Mouse (Mus musculus) kidney, postnatal 0 days (tissue): ENCODE results near the gene Hsdl2. TPM values are rescaled to one million over a fixed set of nuclear protein-coding genes. Genes with fewer than 3 reads are reported as not detected.
A peak's percentile ranks its signal among the peaks of the same experiment; 100 is the strongest.

ENCODE experiments used
- ATAC-seq: fragments of 200-750 bp; cut with Nextera tagmentation; replicated peaks from 2 replicates; pipeline ENCODE4 v1.8.0; 2017; ENCODE audit warnings: low read depth, moderate number of reproducible peaks, moderate TSS enrichment, moderate library complexity; ENCODE audit not compliant: low FRiP score
- DNase-seq: peaks from one replicate; pipeline ENCODE4 v3.0.0-alpha.2; 2016; ENCODE audit warnings: low spot score
- H3K27ac ChIP-seq: fragments of 300-500 bp; sonication (generic); 2 replicates; pipeline ENCODE4 v1.5.1; 2014; ENCODE audit warnings: mild to moderate bottlenecking
- H3K27me3 ChIP-seq: fragments of 300-500 bp; sonication (generic); 2 replicates; pipeline ENCODE4 v1.6.1; 2014; ENCODE audit warnings: low read length, mixed read lengths; ENCODE audit not compliant: insufficient read depth
- H3K36me3 ChIP-seq: fragments of 300-500 bp; sonication (generic); 2 replicates; pipeline ENCODE4 v1.6.1; 2014; ENCODE audit warnings: low read length, mixed read lengths; ENCODE audit not compliant: insufficient read depth
- H3K4me1 ChIP-seq: fragments of 300-500 bp; sonication (generic); replicated peaks from 2 replicates; pipeline ENCODE4 v1.6.1; 2014; ENCODE audit warnings: antibody characterized with exemption, low read length, mixed read lengths; ENCODE audit not compliant: insufficient read depth
- H3K4me2 ChIP-seq: fragments of 300-500 bp; sonication (generic); 2 replicates; pipeline ENCODE4 v1.6.1; 2014; ENCODE audit warnings: mild to moderate bottlenecking, low read length, moderate library complexity, mixed read lengths
- H3K4me3 ChIP-seq: fragments of 300-500 bp; sonication (generic); replicated peaks from 2 replicates; pipeline ENCODE4 v1.5.1; 2014; ENCODE audit warnings: low read depth, low read length
- H3K9ac ChIP-seq: fragments of 300-500 bp; sonication (generic); 2 replicates; pipeline ENCODE4 v1.6.1; 2014; ENCODE audit warnings: low read depth, low read length
- H3K9me3 ChIP-seq: fragments of 300-500 bp; sonication (generic); replicated peaks from 2 replicates; pipeline ENCODE4 v1.6.1; 2016; ENCODE audit warnings: low read length, inconsistent platforms, mixed read lengths
- CTCF ChIP-seq: IDR thresholded peaks from 2 replicates; pipeline ENCODE4 v1.5.1; 2016; ENCODE audit warnings: antibody characterized with exemption, low read depth, mild to moderate bottlenecking, moderate library complexity
- WGBS: fragments of 180-500 bp; shearing (Covaris S2); extraction: QIAGEN DNeasy Blood & Tissue Kit; methylation state at CpG from one replicate; pipeline ENCODE4 v1.1.7; 2014; 5-methylcytosine and 5-hydroxymethylcytosine counted together
- polyA plus RNA-seq: library from polyadenylated mRNA; unstranded; fragments of >200 nt; fragmentation: Nextera tagmentation; extraction: Ambion mirVana; gene quantifications from 2 replicates; pipeline ENCODE4 v1.2.1, GENCODE M21; 2015

Hsdl2 gene
- polyA plus RNA-seq, 1 experiment from 2014 or later, result 40.4 TPM

DNA sequence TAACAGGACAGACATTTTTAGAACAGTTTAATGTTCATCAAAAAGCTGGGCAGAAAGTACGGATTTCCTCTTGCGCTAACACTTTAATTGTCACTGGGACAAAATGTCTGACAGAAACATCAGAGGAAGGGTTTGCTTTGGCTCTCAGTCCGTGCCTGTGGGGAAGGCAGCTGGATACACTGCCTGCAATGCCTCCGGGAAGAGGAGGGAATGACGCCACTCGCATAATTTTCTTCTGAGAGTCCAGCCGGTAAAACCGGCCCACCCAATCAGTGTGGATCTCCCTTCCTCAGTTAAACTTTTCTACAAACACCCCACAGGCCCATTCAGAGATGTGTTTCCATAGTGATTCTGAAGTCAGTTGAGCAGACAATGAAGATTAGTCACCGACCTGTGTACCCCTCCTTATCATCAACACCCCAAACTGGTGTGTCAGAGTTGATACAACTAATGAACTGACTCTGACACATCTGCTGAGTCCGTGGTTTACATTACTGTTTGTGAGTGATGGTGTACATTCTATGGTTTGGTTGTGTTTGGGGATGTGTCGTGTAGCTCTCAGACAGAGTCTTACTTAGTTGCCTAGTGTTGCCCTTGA, 8.7 kb upstream of the Hsdl2 start:
- Histone ChIP-seq H3K27ac (no peak overlapping the region), H3K36me3 (no peaks in the 10 kb centered on the region)
- no peak for ATAC-seq

DNA sequence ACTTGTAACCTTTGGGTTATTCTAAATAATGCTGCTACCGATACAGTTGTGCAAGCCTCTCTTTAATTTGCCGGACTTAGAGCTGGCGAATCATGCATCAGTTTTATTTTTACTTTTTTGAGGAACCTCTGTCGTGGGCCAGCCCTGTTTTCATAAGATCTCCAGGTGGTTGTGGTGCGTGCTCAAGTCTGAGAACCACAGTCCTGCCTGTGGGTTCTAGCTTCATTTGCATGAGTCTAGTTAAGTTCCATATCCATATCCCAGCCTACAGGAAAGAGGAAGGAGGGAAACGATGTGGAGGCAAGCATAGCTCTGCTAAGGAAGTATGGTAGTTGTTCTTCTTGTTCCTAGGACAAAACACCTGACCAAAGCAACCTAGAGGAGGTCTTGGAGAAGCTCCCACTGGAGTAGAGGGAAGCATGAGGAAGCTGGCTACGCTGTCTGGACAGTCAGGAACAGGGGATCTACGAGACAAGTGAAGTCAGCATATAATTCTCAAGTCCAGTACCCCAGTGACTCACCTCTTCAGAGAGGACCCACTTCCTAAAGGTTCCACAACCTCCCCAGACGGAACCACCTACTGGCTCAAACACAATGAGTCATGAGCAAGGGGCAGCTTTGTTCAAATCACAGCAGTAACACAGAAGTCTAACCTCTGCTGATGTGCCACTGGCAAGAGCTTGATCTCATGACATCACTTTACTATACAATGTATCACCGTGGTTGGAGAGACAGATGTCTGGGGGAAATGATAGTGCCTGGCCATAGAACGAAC, 6.0 kb upstream of the Hsdl2 start:
- no peak overlapping the region for H3K27ac ChIP-seq
- H3K27me3 ChIP-seq, result no peaks in the 10 kb centered on the region
- TF ChIP-seq CTCF, result no peak
- H3K9me3 ChIP-seq, result no peaks in the 10 kb centered on the region
- 86% methylated on average over 11 of the region's 11 CpGs for WGBS
- ATAC-seq (no peak), DNase-seq (no peak)
- no peak overlapping the region for H3K9ac ChIP-seq
- no peak overlapping the region for H3K4me2 ChIP-seq
- H3K4me1 ChIP-seq, result peaks cover 4% of the 10 kb centered on the region; the same call in 1 of the 2 replicates
- H3K36me3 ChIP-seq, result no peaks in the 10 kb centered on the region
- H3K4me3 ChIP-seq, result no peak overlapping the region

More for the DNA sequence above, 8.7 kb upstream of the Hsdl2 start:
- Histone ChIP-seq H3K4me3 (no peak overlapping the region), H3K27me3 (no peaks in the 10 kb centered on the region), H3K9me3 (no peaks in the 10 kb centered on the region), H3K4me1 (no peaks in the 10 kb centered on the region), H3K4me2 (no peak overlapping the region), H3K9ac (no peak overlapping the region)
- TF ChIP-seq CTCF, result no peak
- no peak for DNase-seq
- 79% methylated on average over 11 of the region's 11 CpGs for WGBS

DNA sequence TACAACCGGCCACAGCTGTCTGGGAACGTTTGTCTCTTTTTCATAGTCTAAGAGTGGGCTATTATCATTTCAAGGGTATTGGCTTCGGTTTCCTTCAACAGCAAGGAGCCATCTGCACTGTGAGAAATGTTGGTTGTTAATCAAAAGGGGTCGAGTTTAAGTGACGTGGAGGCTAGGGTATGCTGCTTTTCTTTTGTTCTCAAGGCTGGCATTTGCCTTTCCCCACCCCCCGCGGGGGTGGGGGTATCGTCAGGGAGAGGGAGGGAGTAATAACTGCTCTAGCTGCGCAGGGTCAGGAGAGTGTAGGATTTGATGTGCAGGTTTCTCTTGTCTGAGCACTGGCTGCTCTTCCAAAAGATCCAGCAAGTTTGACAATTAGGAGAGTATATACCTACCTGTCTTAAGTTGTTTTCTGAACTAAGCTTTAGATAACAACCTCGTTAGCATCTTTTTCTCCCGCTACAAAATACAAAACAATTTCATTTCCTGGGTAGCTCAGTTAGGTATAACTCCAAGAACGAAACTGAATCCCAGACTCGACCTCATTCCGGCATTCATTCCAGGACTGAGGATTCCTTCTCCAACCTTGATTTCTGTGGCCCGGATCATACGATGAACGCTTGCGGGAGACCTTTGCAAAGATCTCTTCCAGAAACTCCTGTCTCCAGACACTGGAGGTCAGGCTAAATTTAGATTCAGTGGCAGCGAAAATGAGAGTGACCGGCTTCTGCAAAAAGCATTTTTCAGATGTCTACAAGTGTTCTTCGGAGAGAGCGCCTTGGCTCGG, 675 bp upstream of the Hsdl2 start:
- TF ChIP-seq CTCF, result no peak
- no peak; the same call in 1 of the 2 replicates for ATAC-seq

DNA sequence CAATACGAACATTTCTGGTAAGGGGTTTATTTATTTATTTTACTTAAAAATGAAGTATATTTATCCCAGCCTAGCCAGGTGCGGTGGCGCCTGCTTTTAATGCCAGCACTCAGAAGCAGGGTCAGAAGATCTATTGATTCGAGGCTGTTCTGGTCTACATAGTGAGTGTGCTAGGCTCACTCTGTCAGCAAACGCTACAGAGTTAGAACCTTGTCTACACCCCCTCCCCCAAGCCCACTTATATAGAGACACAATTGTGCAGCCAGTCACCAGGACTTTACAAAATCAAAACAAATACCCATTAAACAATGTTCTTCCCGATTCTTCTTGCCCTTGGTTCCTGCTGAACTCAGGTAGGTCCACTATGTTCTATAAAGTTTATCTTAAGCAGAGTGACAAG, 823 bp downstream of the Hsdl2 start:
- H3K36me3 ChIP-seq, result no peaks in the 10 kb centered on the region
- TF ChIP-seq CTCF, result no peak
- no peak for ATAC-seq
- 32% methylated on average over 6 of the region's 6 CpGs for WGBS
- no peaks in the 10 kb centered on the region for H3K9me3 ChIP-seq
- H3K9ac ChIP-seq, result 0 out of 2 replicates have a peak overlapping the region, but pooled peaks have one; percentile 66
- peak overlapping the region; percentile 66 for H3K4me3 ChIP-seq
- no peak for DNase-seq
- H3K27ac ChIP-seq, result no peak overlapping the region
- H3K27me3 ChIP-seq, result no peaks in the 10 kb centered on the region
- H3K4me1 ChIP-seq, result peaks cover 6% of the 10 kb centered on the region; the same call in 1 of the 2 replicates
- peak overlapping the region; percentile 83 for H3K4me2 ChIP-seq

More for the DNA sequence above, 675 bp upstream of the Hsdl2 start:
- under 1% methylated on average over 23 of the region's 23 CpGs for WGBS
- H3K4me1 ChIP-seq, result peaks cover 6% of the 10 kb centered on the region; the same call in 1 of the 2 replicates
- H3K27me3 ChIP-seq, result no peaks in the 10 kb centered on the region
- H3K36me3 ChIP-seq, result no peaks in the 10 kb centered on the region
- peak; percentile 67 for DNase-seq
- H3K4me2 ChIP-seq, result peak overlapping the region; percentile 83
- H3K4me3 ChIP-seq, result peak overlapping the region; percentile 66
- peak overlapping the region; percentile 90 for H3K27ac ChIP-seq
- H3K9me3 ChIP-seq, result no peaks in the 10 kb centered on the region
- peak overlapping the region; percentile 76 for H3K9ac ChIP-seq

DNA sequence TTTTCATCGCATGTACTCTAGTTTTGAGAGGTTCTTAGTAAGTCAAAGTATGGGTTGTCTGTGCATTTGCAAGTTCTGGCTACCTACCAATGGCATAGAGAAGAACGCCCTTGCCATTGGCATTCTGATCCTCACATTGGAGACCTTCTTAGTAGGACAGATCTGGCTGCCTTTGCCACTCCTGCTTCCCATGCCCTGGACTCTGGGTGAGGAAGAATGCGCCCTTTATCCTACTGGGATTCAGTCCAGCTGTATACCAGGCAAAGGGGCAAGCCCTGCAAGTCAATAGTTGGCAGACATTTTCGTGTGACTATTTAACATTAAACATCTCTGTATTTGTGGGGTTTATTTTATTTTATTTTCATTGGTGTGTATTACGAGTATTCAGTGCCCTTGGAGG, 3.7 kb downstream of the Hsdl2 start:
- DNase-seq, result no peak
- Histone ChIP-seq H3K4me3 (no peak overlapping the region), H3K36me3 (no peaks in the 10 kb centered on the region), H3K4me1 (peaks cover 4% of the 10 kb centered on the region; the same call in 1 of the 2 replicates), H3K9ac (no peak overlapping the region), H3K9me3 (no peaks in the 10 kb centered on the region), H3K27me3 (no peaks in the 10 kb centered on the region), H3K4me2 (no peak overlapping the region), H3K27ac (no peak overlapping the region)
- WGBS, result 74% methylated on average over 5 of the region's 5 CpGs
- TF ChIP-seq CTCF, result no peak
- ATAC-seq, result no peak

DNA sequence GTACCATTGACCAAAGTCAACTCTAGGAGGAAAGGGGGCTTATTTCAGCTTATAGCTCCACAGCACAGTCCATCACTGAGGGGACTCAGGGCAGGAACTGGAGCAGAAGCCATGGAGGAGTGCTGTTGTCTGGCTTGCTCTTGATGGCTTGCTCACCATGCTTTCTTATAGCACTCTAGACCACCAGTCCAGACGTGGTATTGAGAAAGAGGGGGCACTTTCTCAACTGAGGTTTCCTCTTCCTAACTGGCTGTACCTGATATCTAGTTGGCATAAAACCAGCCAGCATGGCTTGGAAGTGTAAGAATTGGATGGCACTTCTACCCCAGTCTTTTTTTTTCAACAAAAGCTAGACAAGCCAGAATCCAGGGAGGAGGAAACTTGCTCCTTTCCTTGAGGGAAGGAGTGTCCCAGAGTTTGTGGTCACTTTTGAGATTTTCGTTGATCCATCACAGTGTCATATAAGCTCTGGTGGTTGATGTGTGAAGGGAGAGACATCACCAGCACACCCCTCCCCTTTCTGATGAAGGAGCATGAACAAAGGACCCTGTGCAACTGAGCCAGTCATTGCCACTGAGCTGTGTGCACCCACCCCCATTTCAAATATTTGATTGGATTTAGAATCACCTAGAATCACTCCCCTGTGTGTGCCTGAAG, 6.0 kb downstream of the Hsdl2 start:
- TF ChIP-seq CTCF, result no peak
- WGBS, result 77% methylated on average over 2 of the region's 2 CpGs
- no peak overlapping the region for H3K4me3 ChIP-seq

More for the DNA sequence above, 6.0 kb downstream of the Hsdl2 start:
- Histone ChIP-seq H3K27ac (no peak overlapping the region), H3K27me3 (no peaks in the 10 kb centered on the region), H3K4me1 (no peaks in the 10 kb centered on the region), H3K4me2 (no peak overlapping the region), H3K36me3 (no peaks in the 10 kb centered on the region), H3K9ac (no peak overlapping the region), H3K9me3 (no peaks in the 10 kb centered on the region)
- DNase-seq, result no peak
- ATAC-seq, result no peak
